Mouse (Mus musculus) thymus, postnatal 4 days (tissue): ENCODE results near the gene Cercam.
A peak's percentile ranks its signal among the peaks of the same experiment; 100 is the strongest.
"Not testable (repeated sequence)": the region's sequence is repeated elsewhere in the genome, so short reads cannot be mapped to it uniquely, and the experiment has no call there.

Experiments used
- DNase-seq: peaks from one replicate; pipeline ENCODE4 v3.0.0; 2021

Cercam gene

GRCm38 (mm10) chr2:29855585-29856210 lies 13.3 kb upstream of the Cercam start:
- DNase-seq, result no peak

- no peak for DNase-seq
Observed at GRCm38 (mm10) chr2:29856451-29857260, 12.3 kb upstream of the Cercam start.

GRCm38 (mm10) chr2:29857341-29857740 lies 11.6 kb upstream of the Cercam start:
- no peak for DNase-seq

GRCm38 (mm10) chr2:29857967-29858366 lies 11.0 kb upstream of the Cercam start:
- DNase-seq, result no peak

- DNase-seq, result peak; percentile 75
Observed at GRCm38 (mm10) chr2:29858748-29859473, 10.1 kb upstream of the Cercam start.

GRCm38 (mm10) chr2:29865125-29865524 lies 3.8 kb upstream of the Cercam start:
- no peak for DNase-seq

GRCm38 (mm10) chr2:29869646-29870451 lies 885 bp downstream of the Cercam start:
- no peak for DNase-seq

GRCm38 (mm10) chr2:29872581-29873295 lies 3.8 kb downstream of the Cercam start:
- DNase-seq, result no peak

- DNase-seq, result no peak
Observed at GRCm38 (mm10) chr2:29873801-29874200, 4.8 kb downstream of the Cercam start.

- DNase-seq, result no peak
Observed at GRCm38 (mm10) chr2:29878061-29878460, 9.1 kb downstream of the Cercam start.

GRCm38 (mm10) chr2:29879191-29879590 lies 10.2 kb downstream of the Cercam start:
- no peak for DNase-seq

- no peak for DNase-seq
Observed at GRCm38 (mm10) chr2:29879964-29880830, 11.2 kb downstream of the Cercam start.

GRCm38 (mm10) chr2:29886659-29887292 lies 17.8 kb downstream of the Cercam start:
- DNase-seq, result not testable (repeated sequence)

- peak; percentile 100 for DNase-seq
Observed at GRCm38 (mm10) chr2:29889066-29889944, 20.3 kb downstream of the Cercam start, which contains the start of gene Odf2. TSS of gene Odf2 (plus strand) at chr2:29889221.

GRCm38 (mm10) chr2:29889991-29890833 lies 21.2 kb downstream of the Cercam start:
- DNase-seq, result peak; percentile 74

- no peak for DNase-seq
Observed at GRCm38 (mm10) chr2:29891773-29892172, 22.8 kb downstream of the Cercam start.

- DNase-seq, result no peak
Observed at GRCm38 (mm10) chr2:29896071-29896470, 27.1 kb downstream of the Cercam start.

GRCm38 (mm10) chr2:29897366-29897765 lies 28.4 kb downstream of the Cercam start:
- no peak for DNase-seq
